Comparison of ENCODE assay signal across 8 mouse cellular contexts in genomic region chr13:101597243-101598125, GRCm38 (mm10).
DNase-seq lines count a peak whose midpoint lies in the region; ATAC-seq and TF ChIP-seq lines count a peak whose summit lies in the region.

No protein-coding gene starts in this region.

- no peak for TF ChIP-seq CTCF in heart, adult 2 months (IDR thresholded peaks at IDR 0.05)

- 0 out of 2 replicates have a peak, but pooled peaks have one; percentile 29 for TF ChIP-seq EP300 in heart, adult 2 months (IDR thresholded peaks at IDR 0.05; ENCODE audit: insufficient read depth, low read depth, low read length)

- H3K36me3 ChIP-seq in heart, adult 2 months (ENCODE audit: control insufficient read depth, insufficient read depth, low read length): no peaks in the 10 kb centered on the region
- H3K36me3 ChIP-seq in heart, embryonic 11.5 days (ENCODE audit: control insufficient read depth, insufficient read depth, low read length): no peaks in the 10 kb centered on the region
- no peaks in the 10 kb centered on the region for H3K36me3 ChIP-seq in midbrain, embryonic 13.5 days

- H3K4me1 ChIP-seq in heart, adult 2 months (ENCODE audit: control insufficient read depth, insufficient read depth, low read length): no peaks in the 10 kb centered on the region
- H3K4me1 ChIP-seq in heart, embryonic 11.5 days (ENCODE audit: control insufficient read depth, insufficient read depth, low read length): no peaks in the 10 kb centered on the region
- no peaks in the 10 kb centered on the region for H3K4me1 ChIP-seq in midbrain, embryonic 13.5 days (replicated peaks)

- H3K9me3 ChIP-seq in heart, embryonic 11.5 days (replicated peaks; ENCODE audit: control insufficient read depth, low read length): no peaks in the 10 kb centered on the region
- H3K9me3 ChIP-seq in midbrain, embryonic 13.5 days: no peaks in the 10 kb centered on the region

- H3K4me3 ChIP-seq in heart, adult 2 months: no peak overlapping the region
- H3K4me3 ChIP-seq in heart, embryonic 11.5 days (ENCODE audit: low read depth, low read length): no peak overlapping the region
- no peak overlapping the region for H3K4me3 ChIP-seq in midbrain, embryonic 13.5 days (replicated peaks)

- DNase-seq in heart, adult 2 months: peak; percentile 13 to 23
- DNase-seq in testis, postnatal 10 days (ENCODE audit: low spot score): peak; percentile 48
- no peak for DNase-seq in testis, postnatal 14 days (ENCODE audit: low spot score)
- DNase-seq in kidney, postnatal 10 days: peak; percentile 15
- DNase-seq in layer of hippocampus, adult 18-20 months (ENCODE audit: low spot score in 2 of 2): no peak
- no peak for DNase-seq in frontal cortex, postnatal 36 days (ENCODE audit: low spot score in 2 of 2)

- ATAC-seq in heart, embryonic 11.5 days (replicated peaks; ENCODE audit: insufficient number of reproducible peaks, low FRiP score, low TSS enrichment): no peak
- no peak for ATAC-seq in midbrain, embryonic 13.5 days

- no peak overlapping the region for H3K9ac ChIP-seq in heart, adult 2 months (ENCODE audit: low read depth, low read length)
- no peak overlapping the region for H3K9ac ChIP-seq in heart, embryonic 11.5 days (ENCODE audit: low read depth, low read length)
- no peak overlapping the region for H3K9ac ChIP-seq in midbrain, embryonic 13.5 days (replicated peaks)

- intact Hi-C loops in heart, adult 2 months (cut with DNase I): no loop called here

- H3K27me3 ChIP-seq in heart, adult 2 months (ENCODE audit: control insufficient read depth, insufficient read depth, low read length): no peaks in the 10 kb centered on the region
- no peaks in the 10 kb centered on the region for H3K27me3 ChIP-seq in heart, embryonic 11.5 days (ENCODE audit: control insufficient read depth, insufficient read depth, low read length)
- no peaks in the 10 kb centered on the region for H3K27me3 ChIP-seq in midbrain, embryonic 13.5 days

- H3K27ac ChIP-seq in heart, adult 2 months: no peak overlapping the region
- no peak overlapping the region for H3K27ac ChIP-seq in heart, embryonic 11.5 days (ENCODE audit: low read depth, low read length)
- no peak overlapping the region for H3K27ac ChIP-seq in midbrain, embryonic 13.5 days

- 45% methylated on average over 14 of the region's 14 CpGs for WGBS in heart, adult 2 months
- 69% methylated on average over 14 of the region's 14 CpGs for WGBS in heart, embryonic 11.5 days (ENCODE audit: insufficient replicate concordance)
- WGBS in midbrain, embryonic 13.5 days: 79% methylated on average over 14 of the region's 14 CpGs

- TF ChIP-seq POLR2A in heart, adult 2 months (IDR thresholded peaks at IDR 0.05; ENCODE audit: insufficient read depth, low read depth, low read length): no peak

- no peaks in the 10 kb centered on the region for H3K79me2 ChIP-seq in heart, adult 2 months (replicated peaks; ENCODE audit: control insufficient read depth, insufficient read depth, low read length)

- H3K4me2 ChIP-seq in heart, embryonic 11.5 days: no peak overlapping the region
- H3K4me2 ChIP-seq in midbrain, embryonic 13.5 days (replicated peaks): no peak overlapping the region

Comparison
In these comparisons a context has a peak if more than half of its experiments do, and no peak if none do; other contexts are left out.
1. DNase-seq: peak in heart, adult 2 months (2 of 2), testis, postnatal 10 days (single experiment) and kidney, postnatal 10 days (single experiment); none in testis, postnatal 14 days (single experiment), layer of hippocampus, adult 18-20 months (0 of 2) and frontal cortex, postnatal 36 days (0 of 2).